Mouse (Mus musculus) ES-E14 (cell line): Measurements from ENCODE around the gene Fgf5.

Source experiments
- HCFC1 ChIP-seq: IDR thresholded peaks from 2 replicates; pipeline ENCODE4 v1.6.1; 2012; ENCODE audit warnings: low read length, inconsistent platforms, borderline replicate concordance; ENCODE audit not compliant: insufficient read depth
- MAFK ChIP-seq: IDR thresholded peaks from 2 replicates; pipeline ENCODE4 v1.6.1; 2014; ENCODE audit warnings: mild to moderate bottlenecking, low read depth, low read length, inconsistent platforms; ENCODE audit not compliant: insufficient read depth
- ZC3H11A ChIP-seq: IDR thresholded peaks from 2 replicates; pipeline ENCODE4 v1.6.1; 2012; ENCODE audit warnings: low read depth, mild to moderate bottlenecking, inconsistent platforms, low read length, borderline replicate concordance

- TF ChIP-seq ZC3H11A (no peak), HCFC1 (no peak), MAFK (no peak)
Observed at GRCm38 (mm10) chr5:98245303-98245702, 8.7 kb upstream of the Fgf5 start.
